Mouse (Mus musculus) hindbrain, postnatal 0 days (tissue): Measurements from ENCODE around the gene Bola2. TPM values are rescaled to one million over a fixed set of nuclear protein-coding genes. Genes with fewer than 3 reads are reported as not detected.

Source experiments
- ATAC-seq: fragments of 200-750 bp; cut with Nextera tagmentation; 2 replicates; pipeline ENCODE4 v1.8.0; 2017; ENCODE audit warnings: mild to moderate bottlenecking, moderate TSS enrichment, moderate library complexity
- DNase-seq: peaks from one replicate; pipeline ENCODE4 v3.0.0-alpha.2; 2015; ENCODE audit warnings: low spot score
- H3K27ac ChIP-seq: fragments of 300-500 bp; sonication (generic); 2 replicates; pipeline ENCODE4 v1.5.1; 2014; ENCODE audit warnings: mild to moderate bottlenecking
- H3K27me3 ChIP-seq: fragments of 300-500 bp; sonication (generic); 2 replicates; pipeline ENCODE4 v1.6.1; 2014; ENCODE audit warnings: low read length, mixed read lengths; ENCODE audit not compliant: insufficient read depth
- H3K36me3 ChIP-seq: fragments of 300-500 bp; sonication (generic); 2 replicates; pipeline ENCODE4 v1.6.1; 2014; ENCODE audit warnings: low read length, mixed read lengths; ENCODE audit not compliant: insufficient read depth
- H3K4me1 ChIP-seq: fragments of 300-500 bp; sonication (generic); 2 replicates; pipeline ENCODE4 v1.6.1; 2014; ENCODE audit warnings: antibody characterized with exemption, low read length, mixed read lengths; ENCODE audit not compliant: insufficient read depth
- H3K4me2 ChIP-seq: fragments of 300-500 bp; sonication (generic); 2 replicates; pipeline ENCODE4 v1.6.1; 2014; ENCODE audit warnings: low read depth, mild to moderate bottlenecking, low read length, moderate library complexity, mixed read lengths
- H3K4me3 ChIP-seq: fragments of 300-500 bp; sonication (generic); 2 replicates; pipeline ENCODE4 v1.5.1; 2014; ENCODE audit warnings: low read length
- H3K9ac ChIP-seq: fragments of 300-500 bp; sonication (generic); replicated peaks from 2 replicates; pipeline ENCODE4 v1.6.1; 2014; ENCODE audit warnings: mild to moderate bottlenecking, low read length, moderate library complexity, mixed read lengths
- H3K9me3 ChIP-seq: fragments of 300-500 bp; sonication (generic); 2 replicates; pipeline ENCODE4 v1.6.1; 2016; ENCODE audit warnings: low read length, mixed read lengths
- CTCF ChIP-seq: IDR thresholded peaks from 2 replicates; pipeline ENCODE4 v1.5.1; 2016; ENCODE audit warnings: antibody characterized with exemption, control low read depth, low read depth
- WGBS: fragments of 180-500 bp; shearing (Covaris S2); extraction: QIAGEN DNeasy Blood & Tissue Kit; methylation state at CpG from one replicate; pipeline ENCODE4 v1.1.7; 2014; 5-methylcytosine and 5-hydroxymethylcytosine counted together
- polyA plus RNA-seq: library from polyadenylated mRNA; unstranded; fragments of >200 nt; fragmentation: Nextera tagmentation; extraction: Ambion mirVana; gene quantifications from 2 replicates; pipeline ENCODE4 v1.2.1, GENCODE M21; 2015
- total RNA-seq: library from RNA; depleted of rRNA; stranded (reverse); fragments of >200 nt; gene quantifications from 2 replicates; pipeline ENCODE4 v1.2.3, GENCODE M21; 2014

Bola2 gene
- total and polyA plus RNA-seq, 2 experiments from 2014 or later: 122 to 164 TPM

DNA sequence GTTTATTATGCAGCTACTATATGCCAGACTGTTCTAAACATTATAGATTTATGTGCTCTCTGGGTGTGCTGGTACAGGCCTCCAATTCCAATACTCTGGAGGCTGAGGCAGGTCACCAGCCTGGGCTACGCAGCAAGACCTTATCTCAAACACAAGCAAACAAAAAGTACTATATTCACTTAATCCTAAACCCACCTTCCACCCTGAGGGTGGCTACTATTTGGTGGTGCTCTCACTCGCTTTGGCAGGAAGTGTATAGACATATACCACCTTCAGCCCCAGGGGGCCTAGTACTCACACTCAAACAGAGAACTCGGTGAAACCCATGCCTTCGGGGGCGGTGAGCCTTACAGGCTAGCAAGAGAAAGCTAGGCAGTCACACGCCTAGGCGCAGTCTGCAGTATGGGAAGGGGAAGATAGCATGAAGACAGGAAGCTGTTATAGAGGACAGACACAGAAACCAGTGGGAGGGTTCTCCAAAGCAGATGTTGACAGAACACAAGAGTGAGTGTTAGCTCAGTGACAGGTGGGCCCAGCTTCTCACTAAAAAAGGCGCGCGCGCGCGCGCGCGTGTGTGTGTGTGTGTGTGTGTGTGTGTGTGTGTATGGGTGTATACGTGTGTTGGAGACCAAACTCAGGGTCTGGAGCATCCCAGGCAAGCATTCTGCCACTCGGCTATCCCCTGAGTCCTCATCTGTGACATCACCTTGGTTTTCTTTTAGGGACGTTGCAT lies 12.4 kb downstream of the Bola2 start, which contains the start of gene Coro1a:
TSS of gene Coro1a (minus strand) at position 346 of the 733 bp plus-strand sequence.
- Histone ChIP-seq H3K4me2 (no peak within 1 kb of the TSS), H3K4me1 (peaks cover 6% of the 10 kb centered on the region)
- WGBS: 87% methylated on average over 19 of the region's 19 CpGs

DNA sequence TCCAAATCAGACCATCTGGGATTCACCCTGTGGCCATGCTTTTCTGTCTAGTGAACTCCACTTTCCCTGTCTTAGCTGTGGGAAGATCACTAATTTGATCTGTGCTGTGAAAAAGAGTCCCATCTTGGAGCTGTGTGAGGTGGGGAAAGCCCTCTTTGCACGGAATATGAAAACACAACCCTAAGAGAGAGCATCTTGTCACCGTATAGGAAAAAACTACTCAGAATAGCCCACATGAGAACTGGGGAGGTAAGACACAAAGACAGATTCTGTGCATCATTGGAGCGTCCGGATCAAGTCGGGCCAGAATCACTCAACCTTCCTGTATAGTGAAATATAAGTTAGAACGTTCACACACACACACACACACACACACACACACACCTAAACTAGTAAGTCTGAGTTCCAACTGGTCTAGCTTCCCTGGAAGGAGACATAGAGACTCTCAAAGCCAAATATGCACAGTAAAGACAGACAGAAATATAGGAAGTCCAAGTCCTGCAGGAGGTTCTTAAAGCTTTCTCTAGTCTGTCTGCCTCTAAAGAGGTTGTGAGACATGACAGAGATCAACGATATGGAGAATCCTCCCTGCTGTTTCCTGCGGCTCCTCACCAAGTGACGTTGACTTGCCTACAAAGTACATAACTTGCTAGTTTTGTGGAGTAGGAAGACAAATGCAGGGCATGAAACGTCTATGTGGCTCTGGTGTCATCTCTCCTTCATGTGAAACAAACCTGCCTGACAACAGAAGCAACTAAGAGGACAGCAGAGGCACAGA lies 13.2 kb downstream of the Bola2 start:
- no peaks in the 10 kb centered on the region; the same call in 1 of the 2 replicates for H3K27me3 ChIP-seq
- no peak for DNase-seq
- no peak for TF ChIP-seq CTCF
- no peak overlapping the region for H3K9ac ChIP-seq
- no peaks in the 10 kb centered on the region for H3K36me3 ChIP-seq
- H3K4me2 ChIP-seq: no peak overlapping the region
- 82% methylated on average over 10 of the region's 10 CpGs for WGBS
- no peak overlapping the region for H3K27ac ChIP-seq
- no peaks in the 10 kb centered on the region; the same call in 1 of the 2 replicates for H3K4me1 ChIP-seq
- no peak overlapping the region for H3K4me3 ChIP-seq
- H3K9me3 ChIP-seq: no peaks in the 10 kb centered on the region
- no peak for ATAC-seq

More for the DNA sequence above, 12.4 kb downstream of the Bola2 start, which contains the start of gene Coro1a:
- TF ChIP-seq CTCF: no peak
- Histone ChIP-seq H3K9ac (no peak within 1 kb of the TSS), H3K36me3 (no peaks in the 10 kb centered on the region), H3K27me3 (no peaks in the 10 kb centered on the region; the same call in 1 of the 2 replicates), H3K4me3 (no peak within 1 kb of the TSS), H3K9me3 (no peaks in the 10 kb centered on the region), H3K27ac (no peak within 1 kb of the TSS)
- no peak for DNase-seq
- ATAC-seq: no peak

DNA sequence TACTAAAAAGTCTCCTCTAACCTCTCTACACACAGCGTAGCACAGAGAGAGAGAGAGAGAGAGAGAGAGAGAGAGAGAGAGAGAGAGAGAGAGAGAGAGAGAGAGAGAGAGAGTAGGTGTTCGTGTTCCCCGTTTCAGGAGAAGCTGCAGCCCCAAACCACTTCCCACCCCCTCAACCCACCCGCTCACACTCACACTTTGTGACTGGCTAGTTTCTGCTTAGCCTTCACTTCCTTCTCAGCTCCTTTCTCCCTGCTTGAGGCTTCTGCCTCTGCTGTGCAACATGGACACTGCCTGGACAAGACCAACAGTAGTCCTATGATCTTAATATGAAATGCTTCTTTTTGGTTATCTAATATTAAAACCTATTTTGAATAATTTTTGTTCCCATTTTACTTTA lies 15.1 kb downstream of the Bola2 start:
- no peaks in the 10 kb centered on the region for H3K4me1 ChIP-seq
- H3K27ac ChIP-seq: no peak overlapping the region
- H3K4me3 ChIP-seq: no peak overlapping the region
- H3K27me3 ChIP-seq: no peaks in the 10 kb centered on the region; the same call in 1 of the 2 replicates
- 64% methylated on average over 4 of the region's 4 CpGs for WGBS
- no peak for TF ChIP-seq CTCF
- no peaks in the 10 kb centered on the region for H3K9me3 ChIP-seq
- ATAC-seq (no peak), DNase-seq (no peak)
- no peak overlapping the region for H3K4me2 ChIP-seq
- H3K36me3 ChIP-seq: no peaks in the 10 kb centered on the region
- H3K9ac ChIP-seq: no peak overlapping the region

GRCm38 (mm10) chr7:126711910-126712309 lies 16.7 kb downstream of the Bola2 start:
- WGBS: 80% methylated on average over 3 of the region's 3 CpGs
- DNase-seq: no peak
- Histone ChIP-seq H3K36me3 (no peaks in the 10 kb centered on the region), H3K4me2 (no peak overlapping the region), H3K9me3 (no peaks in the 10 kb centered on the region), H3K4me1 (no peaks in the 10 kb centered on the region), H3K27ac (no peak overlapping the region), H3K9ac (no peak overlapping the region), H3K4me3 (no peak overlapping the region), H3K27me3 (no peaks in the 10 kb centered on the region; the same call in 1 of the 2 replicates)
- no peak for ATAC-seq
- TF ChIP-seq CTCF: no peak

GRCm38 (mm10) chr7:126715679-126716078 lies 20.5 kb downstream of the Bola2 start:
- no peak overlapping the region for H3K9ac ChIP-seq
- H3K4me3 ChIP-seq: no peak overlapping the region
- no peak overlapping the region for H3K27ac ChIP-seq
- TF ChIP-seq CTCF: no peak
- WGBS: 78% methylated on average over 4 of the region's 4 CpGs
- H3K4me2 ChIP-seq: no peak overlapping the region
- ATAC-seq (no peak), DNase-seq (no peak)
- no peaks in the 10 kb centered on the region for H3K36me3 ChIP-seq
- H3K4me1 ChIP-seq: no peaks in the 10 kb centered on the region
- H3K27me3 ChIP-seq: no peaks in the 10 kb centered on the region
- H3K9me3 ChIP-seq: no peaks in the 10 kb centered on the region

DNA sequence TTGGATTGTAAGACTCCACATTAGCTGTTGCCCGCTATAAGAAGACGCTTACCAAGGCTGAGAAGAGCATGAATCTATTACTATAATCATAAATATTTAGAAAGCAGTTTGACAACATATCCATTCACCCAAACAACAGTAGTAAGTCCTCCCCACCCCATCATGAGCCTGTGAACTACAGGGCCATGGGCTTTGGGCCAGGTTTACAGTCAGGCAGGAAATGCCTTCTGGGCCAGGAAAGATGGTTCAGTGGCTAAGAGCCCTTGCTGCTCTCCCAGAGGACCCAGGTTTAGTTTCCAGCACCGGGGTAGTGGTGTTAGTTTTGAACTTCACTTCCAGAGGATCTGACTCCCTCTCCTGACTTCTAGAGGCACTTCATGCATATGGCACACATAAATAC lies 22.4 kb downstream of the Bola2 start:
- Histone ChIP-seq H3K27me3 (no peaks in the 10 kb centered on the region), H3K36me3 (no peaks in the 10 kb centered on the region), H3K9me3 (no peaks in the 10 kb centered on the region), H3K4me1 (no peaks in the 10 kb centered on the region), H3K4me2 (no peak overlapping the region), H3K27ac (no peak overlapping the region), H3K9ac (no peak overlapping the region), H3K4me3 (no peak overlapping the region)
- 89% methylated on average over 3 of the region's 3 CpGs for WGBS
- ATAC-seq (no peak), DNase-seq (no peak)
- no peak for TF ChIP-seq CTCF
